Mouse (Mus musculus) cortical plate, adult 2 months (tissue): ENCODE measurements at regions not wholly inside any gene's neighbourhood (a gene's known extent, or its start where the extent isn't known, plus 50 kb on each side); places are given as distances from the start of the nearest gene placed in this dataset.

Experiments used
- CTCF ChIP-seq: fragments of 200-500 bp; IDR thresholded peaks from 2 replicates; pipeline ENCODE4 v1.5.1; 2011; ENCODE audit warnings: mild to moderate bottlenecking, control low read depth, low read length; ENCODE audit not compliant: insufficient read depth; ENCODE audit errors: extremely low read depth
- POLR2A ChIP-seq: fragments of 200-500 bp; IDR thresholded peaks from 2 replicates; pipeline ENCODE4 v1.6.1; 2011; ENCODE audit warnings: mild to moderate bottlenecking, low read length, control low read depth; ENCODE audit not compliant: insufficient read depth; ENCODE audit errors: extremely low read depth

- no peak for TF ChIP-seq CTCF
- no peak for TF ChIP-seq POLR2A
Observed at GRCm38 (mm10) chr3:41493472-41493871, 62.1 kb upstream of the Jade1 start.
